Mouse (Mus musculus) neutrophil, adult 5-6 weeks (primary cell): Measurements from ENCODE around the gene Cd2bp2. TPM values are rescaled to one million over a fixed set of nuclear protein-coding genes. Genes with fewer than 3 reads are reported as not detected.
A peak's percentile ranks its signal among the peaks of the same experiment; 100 is the strongest.
"Not testable (repeated sequence)": the region's sequence is repeated elsewhere in the genome, so short reads cannot be mapped to it uniquely, and the experiment has no call there.

ENCODE experiments used
- ATAC-seq: fragments of 151-379, 151-347 bp; 2 replicates; pipeline ENCODE4 v1.8.0; 2017; ENCODE audit warnings: mild to moderate bottlenecking, moderate TSS enrichment; ENCODE audit not compliant: insufficient number of reproducible peaks, poor library complexity, low FRiP score, severe bottlenecking; ENCODE audit errors: extremely low read depth
- total RNA-seq: library from RNA; stranded (forward); fragments of 200-1000 nt; gene quantifications from 2 replicates; pipeline ENCODE4 v1.2.3, GENCODE M21; 2017

The Cd2bp2 gene
- total RNA-seq, 1 experiment from 2014 or later = 58.3 TPM

- no peak for ATAC-seq
Measured at GRCm38 (mm10) chr7:127196484-127196883, 634 bp upstream of the Cd2bp2 start.

DNA sequence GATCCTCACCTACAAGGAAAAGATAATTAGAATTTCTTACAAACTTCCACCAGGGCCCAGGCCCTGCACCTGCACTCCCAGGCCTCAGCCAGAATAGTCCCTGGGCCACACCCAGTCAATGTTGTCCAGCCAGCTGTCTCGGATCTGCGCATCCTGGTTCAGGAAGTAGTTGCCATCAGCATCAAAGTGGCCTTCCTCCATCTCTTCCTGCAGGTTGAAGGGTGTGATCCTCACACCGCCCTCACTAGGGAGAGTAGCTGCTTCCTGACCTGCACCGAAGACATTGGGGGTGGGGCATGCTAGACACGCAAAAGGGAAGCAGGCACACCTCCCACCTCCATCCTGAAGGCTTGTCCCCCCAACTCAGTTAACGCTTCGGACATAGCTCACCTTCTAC is 1.2 kb downstream of the Cd2bp2 start:
- no peak for ATAC-seq

- ATAC-seq = no peak
Measured at GRCm38 (mm10) chr7:127194011-127194632, 1.7 kb downstream of the Cd2bp2 start.

DNA sequence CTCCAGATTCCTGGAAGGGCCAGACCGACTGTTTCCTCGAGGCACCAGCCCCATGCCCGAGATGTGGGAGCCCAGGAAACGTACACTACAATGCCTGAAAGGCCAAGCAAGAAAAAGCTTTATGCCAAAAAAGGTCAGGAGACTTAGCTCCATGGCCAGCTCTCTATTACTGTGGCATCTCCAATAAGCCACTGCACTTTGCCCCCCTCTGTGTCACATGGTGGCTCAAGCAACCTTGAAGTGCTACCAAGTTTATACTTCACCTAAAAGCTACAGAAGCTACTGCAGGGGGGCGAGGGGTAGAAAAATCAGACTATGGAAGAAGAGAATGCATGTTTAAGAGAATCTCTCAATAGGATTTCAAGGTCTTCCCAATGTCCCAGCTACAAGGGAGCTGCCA is 2.9 kb downstream of the Cd2bp2 start:
- ATAC-seq = no peak

DNA sequence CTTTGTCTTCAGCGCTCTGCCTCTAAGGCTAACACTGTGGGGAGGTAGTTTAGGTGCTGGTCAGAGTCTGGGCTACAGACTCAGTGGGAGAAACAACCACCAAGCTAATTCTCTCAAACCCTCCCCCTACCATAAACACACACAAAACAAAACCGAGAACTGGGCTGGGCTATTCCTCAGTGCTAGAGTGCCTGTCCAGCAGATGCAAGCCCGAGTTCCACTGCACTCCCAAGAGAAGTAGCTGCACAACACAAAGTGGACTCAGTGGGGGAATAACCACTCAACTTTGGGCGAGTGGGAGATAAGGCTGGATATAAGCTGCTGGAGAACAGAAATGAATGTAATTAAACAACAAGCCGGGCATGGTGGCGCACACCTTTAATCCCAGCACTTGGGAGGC is 5.2 kb downstream of the Cd2bp2 start:
- ATAC-seq = no peak

GRCm38 (mm10) chr7:127188305-127189276 is 7.3 kb downstream of the Cd2bp2 start:
- no peak for ATAC-seq

DNA sequence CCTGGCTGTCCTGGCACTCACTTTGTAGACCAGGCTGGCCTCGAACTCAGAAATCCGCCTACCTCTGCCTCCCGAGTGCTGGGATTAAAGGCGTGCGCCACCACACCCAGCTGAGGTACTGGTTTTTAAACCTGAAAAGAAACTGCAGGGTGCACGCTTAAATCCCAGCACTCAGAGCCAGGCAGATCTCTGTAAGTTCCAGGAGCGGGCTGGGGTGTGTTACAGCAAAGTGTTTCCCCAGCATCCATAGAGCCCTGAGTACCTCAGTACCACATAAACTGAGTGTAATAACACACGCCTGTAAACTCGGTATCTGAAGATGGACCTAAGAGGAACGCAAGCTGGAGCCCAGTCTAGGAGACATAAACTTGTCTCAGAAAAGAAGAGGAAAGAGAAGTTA is 8.5 kb downstream of the Cd2bp2 start:
- ATAC-seq = no peak

- no peak for ATAC-seq
Measured at GRCm38 (mm10) chr7:127185601-127186000, 10.2 kb downstream of the Cd2bp2 start.

- no peak for ATAC-seq
Measured at GRCm38 (mm10) chr7:127184720-127185119, 11.1 kb downstream of the Cd2bp2 start.

- no peak; the same call in 1 of the 2 replicates for ATAC-seq
Measured at GRCm38 (mm10) chr7:127183828-127184227, 12.0 kb downstream of the Cd2bp2 start.

DNA sequence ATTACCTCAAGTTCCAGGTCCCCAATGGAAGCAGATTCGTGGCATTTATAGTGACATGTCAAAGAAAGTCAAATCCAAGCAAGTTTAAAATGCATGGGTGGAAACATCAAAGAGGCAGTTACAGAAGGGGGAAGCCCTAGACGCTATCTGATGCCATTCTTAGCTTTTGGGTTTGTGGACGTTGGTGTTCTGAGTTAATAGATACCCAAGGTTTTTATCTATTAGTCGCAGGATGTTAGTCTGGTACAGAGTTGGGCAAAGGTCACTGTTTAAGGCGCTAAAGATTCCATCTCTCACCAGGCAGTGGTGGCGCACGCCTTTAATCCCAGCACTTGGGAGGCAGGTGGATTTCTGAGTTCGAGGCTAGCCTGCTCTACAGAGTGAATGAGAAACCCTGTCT is 12.5 kb downstream of the Cd2bp2 start:
- ATAC-seq = no peak

DNA sequence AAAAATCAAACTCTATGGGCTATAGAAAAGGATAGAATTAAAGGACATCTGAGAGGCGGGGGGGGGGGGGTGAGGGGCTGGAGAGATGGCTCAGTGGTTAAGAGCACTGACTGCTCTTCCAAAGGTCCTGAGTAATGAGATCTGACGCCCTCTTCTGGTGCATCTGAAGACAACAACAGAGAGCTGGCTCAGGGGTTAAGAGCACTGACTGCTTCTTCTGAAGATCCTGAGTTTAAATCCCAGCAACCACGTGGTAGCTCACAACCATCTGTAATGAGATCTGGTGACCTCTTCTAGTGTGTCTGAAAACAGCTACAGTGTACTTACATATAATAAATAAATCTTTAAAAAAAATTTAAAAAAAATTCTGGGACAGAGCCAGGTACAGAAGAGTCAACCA is 14.1 kb downstream of the Cd2bp2 start:
- ATAC-seq = not testable (repeated sequence)

DNA sequence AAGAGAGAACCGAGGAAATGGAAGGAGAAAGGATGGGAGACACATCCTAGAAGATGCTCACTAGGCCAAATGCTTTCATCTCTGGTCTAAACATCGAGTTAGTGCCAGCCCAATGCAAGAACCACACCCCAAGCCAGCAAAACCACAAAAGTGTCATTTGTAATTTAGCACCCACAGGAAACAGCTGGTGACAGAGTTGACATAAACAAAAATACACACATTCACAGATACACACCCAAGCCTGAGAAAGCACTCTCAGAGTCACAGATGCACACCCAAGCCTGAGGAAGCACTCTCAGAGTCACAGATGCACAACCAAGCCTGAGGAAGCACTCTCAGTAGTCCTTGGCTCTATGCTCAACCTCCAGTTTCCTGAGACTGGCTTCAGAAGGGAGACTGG is 15.1 kb downstream of the Cd2bp2 start:
- peak; percentile 70 for ATAC-seq

GRCm38 (mm10) chr7:127176937-127177336 is 18.9 kb downstream of the Cd2bp2 start:
- ATAC-seq = no peak

DNA sequence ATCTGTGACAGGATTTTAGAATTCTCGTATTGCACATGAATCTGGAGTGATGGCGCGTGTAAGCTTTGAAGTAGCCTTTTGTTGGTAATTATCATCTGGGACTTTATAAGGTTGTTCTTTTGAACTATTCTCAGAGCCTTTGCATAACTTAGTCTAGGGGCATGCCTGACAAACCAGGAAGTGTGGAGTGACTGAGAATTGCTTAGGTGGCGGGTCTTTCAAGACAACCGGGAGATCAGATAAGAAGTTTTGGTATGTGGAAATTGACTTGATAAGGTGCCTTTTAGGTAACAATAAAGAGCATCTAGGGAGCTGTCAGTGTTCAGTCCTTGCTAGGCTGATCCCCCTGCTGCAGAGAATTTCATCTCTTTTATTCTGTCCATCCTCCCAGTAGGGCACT is 29.3 kb downstream of the Cd2bp2 start:
- no peak for ATAC-seq

GRCm38 (mm10) chr7:127165607-127166493 is 30.0 kb downstream of the Cd2bp2 start:
- ATAC-seq = no peak

DNA sequence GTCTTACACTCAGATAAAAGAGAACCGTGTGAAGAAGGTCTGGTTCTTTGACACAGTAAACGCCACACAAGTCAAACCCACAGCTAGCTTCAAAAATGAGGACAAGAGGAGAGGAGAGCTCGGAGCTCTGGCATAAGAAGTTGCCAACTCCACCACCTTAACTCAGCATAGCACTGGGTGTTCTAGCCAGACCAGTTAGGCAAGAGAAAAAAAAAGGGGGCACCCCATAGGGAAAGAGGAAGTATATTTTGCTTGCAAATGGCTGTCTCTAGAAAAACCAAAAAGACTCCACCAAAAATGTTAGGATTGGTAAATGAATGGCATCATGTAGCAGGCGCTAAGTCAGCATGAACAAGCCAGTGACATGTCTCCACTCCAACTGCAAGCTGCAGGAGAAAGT is 31.8 kb downstream of the Cd2bp2 start:
- ATAC-seq = no peak

- no peak for ATAC-seq
Measured at GRCm38 (mm10) chr7:127162546-127162945, 33.3 kb downstream of the Cd2bp2 start.

DNA sequence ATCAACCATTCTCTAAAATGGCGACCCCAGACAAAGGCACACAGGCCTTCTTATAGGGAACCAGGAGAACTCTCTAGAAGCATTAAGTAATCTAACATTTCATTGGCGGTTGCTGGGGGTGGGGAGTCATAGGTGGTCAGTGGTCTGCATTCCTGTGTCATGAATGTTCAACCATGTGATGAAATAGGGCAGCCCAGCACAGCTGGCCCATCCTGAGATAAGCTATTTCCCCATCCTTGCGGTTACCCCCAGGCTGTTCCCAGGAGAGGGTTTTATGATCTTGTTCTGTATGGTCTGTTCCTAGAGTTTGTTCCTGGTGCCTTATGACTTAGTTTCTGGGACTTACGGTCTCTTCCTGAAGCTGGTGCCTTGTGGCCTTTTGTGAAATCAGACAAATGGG is 38.3 kb downstream of the Cd2bp2 start:
- no peak for ATAC-seq
